Comparison of ENCODE assay signal across 28 mouse cellular contexts in the genomic region with DNA sequence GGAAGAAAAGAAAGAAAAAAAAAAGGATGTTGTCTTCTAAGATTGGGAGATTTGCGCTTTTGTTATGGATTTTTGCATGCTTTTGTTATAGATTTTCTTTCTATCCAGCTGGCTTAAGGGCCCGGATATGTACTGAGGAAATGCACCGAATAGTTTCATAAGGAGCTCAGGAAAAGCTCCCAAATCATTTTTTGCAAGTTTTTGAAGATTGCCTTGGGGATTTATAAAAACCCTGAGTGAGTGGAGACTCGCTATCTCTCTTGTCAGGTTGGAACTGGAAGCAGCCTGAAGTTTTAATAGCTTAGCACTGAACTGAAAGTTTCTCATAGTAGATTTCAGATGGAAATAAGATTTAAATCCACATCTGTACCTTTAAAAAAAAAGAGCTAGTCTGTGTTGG.
"Had no signal": no experiment of that assay in that cellular context is flagged by ENCODE, and none has a peak within 500 bp of the region (broad histone marks: within the 10 kb centered on the region; RNA-seq: fewer than 3 reads in every experiment).

No protein-coding gene starts in this region.

- DNase-seq: gastrocnemius, postnatal 14 days; gastrocnemius, postnatal 36 days; heart, adult 11 months; heart, adult 2 months; heart, postnatal 14 days; heart, postnatal 36 days; kidney, adult 11 months; kidney, adult 2 months; kidney, adult 9 months; kidney, postnatal 10 days; kidney, postnatal 25 days; layer of hippocampus, adult 9-11 months; layer of hippocampus, postnatal 36 days; left cerebral cortex, postnatal 4 days; liver; liver, embryonic 13.5 days; liver, postnatal 0 days had no signal

- H3K27ac ChIP-seq: heart, adult 2 months; heart, embryonic 13.5 days; heart, embryonic 15.5 days; hindbrain, embryonic 13.5 days; hindbrain, embryonic 15.5 days; hindbrain, postnatal 0 days; kidney, embryonic 15.5 days; limb, embryonic 12.5 days; liver, embryonic 13.5 days; liver, embryonic 15.5 days had no signal

- H3K4me2 ChIP-seq: heart, embryonic 11.5 days; heart, embryonic 13.5 days; heart, embryonic 15.5 days; hindbrain, embryonic 13.5 days; hindbrain, embryonic 15.5 days; kidney, embryonic 15.5 days; limb, embryonic 12.5 days; liver, embryonic 11.5 days; liver, embryonic 13.5 days; liver, embryonic 15.5 days had no signal

- H3K4me3 ChIP-seq: heart, adult 2 months; heart, embryonic 13.5 days; heart, embryonic 15.5 days; hindbrain, embryonic 13.5 days; hindbrain, embryonic 15.5 days; kidney, embryonic 15.5 days; limb, embryonic 12.5 days; liver, embryonic 13.5 days; liver, embryonic 15.5 days had no signal

- H3K36me3 ChIP-seq: heart, embryonic 13.5 days; heart, embryonic 15.5 days; hindbrain, embryonic 13.5 days; hindbrain, embryonic 15.5 days; kidney, embryonic 15.5 days; limb, embryonic 12.5 days; liver, embryonic 13.5 days; liver, embryonic 15.5 days had no signal

- H3K9ac ChIP-seq: heart, embryonic 13.5 days; heart, embryonic 15.5 days; hindbrain, embryonic 13.5 days; hindbrain, embryonic 15.5 days; kidney, embryonic 15.5 days; limb, embryonic 12.5 days; liver, embryonic 13.5 days; liver, embryonic 15.5 days; liver, postnatal 0 days had no signal

- H3K9me3 ChIP-seq: heart, embryonic 13.5 days; heart, embryonic 15.5 days; hindbrain, embryonic 13.5 days; hindbrain, embryonic 15.5 days; kidney, embryonic 15.5 days; limb, embryonic 12.5 days; liver, embryonic 13.5 days; liver, embryonic 15.5 days had no signal

- H3K27me3 ChIP-seq: heart, embryonic 13.5 days; heart, embryonic 15.5 days; hindbrain, embryonic 13.5 days; hindbrain, embryonic 15.5 days; kidney, embryonic 15.5 days; limb, embryonic 12.5 days; liver, embryonic 13.5 days; liver, embryonic 15.5 days had no signal

- H3K4me1 ChIP-seq: heart, embryonic 15.5 days; hindbrain, embryonic 13.5 days; hindbrain, embryonic 15.5 days; kidney, embryonic 15.5 days; liver, embryonic 13.5 days; liver, embryonic 15.5 days had no signal

- ATAC-seq: hindbrain, postnatal 0 days; intestine, embryonic 16.5 days; liver, postnatal 0 days had no signal
